In genomic region chr14:79753733-79754132, GRCm38 (mm10) we compare ENCODE assay signal across 23 mouse cellular contexts. TPM values are rescaled to one million over a fixed set of nuclear protein-coding genes. Genes with fewer than 3 reads are reported as not detected.
"Had no signal": no experiment of that assay in that cellular context is flagged by ENCODE, and none has a peak within 500 bp of the region (broad histone marks: within the 10 kb centered on the region; RNA-seq: fewer than 3 reads in every experiment).

No protein-coding gene starts in this region.

- H3K27ac ChIP-seq: kidney, postnatal 0 days; limb, embryonic 10.5 days; limb, embryonic 13.5 days; liver, embryonic 13.5 days; stomach, embryonic 15.5 days had no signal

- H3K9me3 ChIP-seq: limb, embryonic 10.5 days; limb, embryonic 13.5 days; liver, embryonic 13.5 days; neural tube, embryonic 13.5 days; stomach, embryonic 15.5 days had no signal

- DNase-seq: kidney, adult 2 months; kidney, postnatal 25 days; liver; liver, embryonic 13.5 days; lung, adult 2 months; lung, postnatal 14 days; lung, postnatal 4 days; right cerebral cortex, postnatal 25 days; spleen, adult 18-20 months; thymus, postnatal 25 days had no signal

- H3K4me1 ChIP-seq: limb, embryonic 10.5 days; limb, embryonic 13.5 days; liver, embryonic 13.5 days; stomach, embryonic 15.5 days had no signal

- H3K4me2 ChIP-seq: limb, embryonic 13.5 days; liver, embryonic 13.5 days; neural tube, embryonic 13.5 days; stomach, embryonic 15.5 days had no signal

- H3K36me3 ChIP-seq: limb, embryonic 10.5 days; limb, embryonic 13.5 days; liver, embryonic 13.5 days; neural tube, embryonic 13.5 days; stomach, embryonic 15.5 days had no signal

- H3K9ac ChIP-seq: limb, embryonic 13.5 days; liver, embryonic 13.5 days; stomach, embryonic 15.5 days had no signal

- H3K27me3 ChIP-seq: liver, embryonic 13.5 days; neural tube, embryonic 13.5 days; stomach, embryonic 15.5 days had no signal

- H3K4me3 ChIP-seq: limb, embryonic 10.5 days; limb, embryonic 13.5 days; liver, embryonic 13.5 days; myocyte; neural tube, embryonic 13.5 days; stomach, embryonic 15.5 days had no signal

- ATAC-seq: intestine, postnatal 0 days had no signal

RNA-seq across cellular contexts. Expression of gene Pcdh8, which starts 17.4 kb away (rescaled TPM):
- total RNA-seq: megakaryocyte progenitor cell, adult 5-6 weeks; megakaryocyte-erythroid progenitor cell, adult 5-6 weeks; monocyte, adult 5-6 weeks; neutrophil, adult 5-6 weeks had no signal
- polyA plus RNA-seq: liver, embryonic 16.5 days; lung, adult 2 months; lung, embryonic 16.5 days had no signal
